Mouse (Mus musculus): ENCODE results near the gene Dtnb.

DNA sequence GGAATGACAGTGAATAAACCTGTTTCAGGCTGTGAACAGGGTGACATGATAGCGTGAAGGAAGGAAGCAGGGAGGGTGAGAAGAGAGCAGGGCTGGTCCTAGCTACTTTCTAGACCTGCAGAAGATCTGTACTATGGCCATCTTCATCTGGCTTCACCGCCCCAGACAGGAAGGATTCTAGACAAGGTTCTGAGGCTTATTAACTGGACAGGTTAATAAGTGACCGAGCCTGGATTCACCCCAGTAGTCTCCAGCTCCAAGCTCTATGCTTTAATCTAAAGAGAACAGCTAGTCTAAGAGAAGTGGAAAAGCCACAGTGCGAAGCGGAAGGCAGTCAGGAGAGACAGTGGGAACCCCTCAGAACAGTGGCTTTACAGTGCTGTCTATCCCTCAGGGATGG, 205.5 kb downstream of the Dtnb start:
- TF ChIP-seq CTCF (IDR thresholded peaks at IDR 0.05; ENCODE audit: low read depth, low read length): no peak
- TF ChIP-seq TAL1 (conservative IDR thresholded peaks at IDR 0.05; ENCODE audit: low read depth, low read length): no peak
